ENCODE assay signal across 9 mouse cellular contexts in the genomic region with DNA sequence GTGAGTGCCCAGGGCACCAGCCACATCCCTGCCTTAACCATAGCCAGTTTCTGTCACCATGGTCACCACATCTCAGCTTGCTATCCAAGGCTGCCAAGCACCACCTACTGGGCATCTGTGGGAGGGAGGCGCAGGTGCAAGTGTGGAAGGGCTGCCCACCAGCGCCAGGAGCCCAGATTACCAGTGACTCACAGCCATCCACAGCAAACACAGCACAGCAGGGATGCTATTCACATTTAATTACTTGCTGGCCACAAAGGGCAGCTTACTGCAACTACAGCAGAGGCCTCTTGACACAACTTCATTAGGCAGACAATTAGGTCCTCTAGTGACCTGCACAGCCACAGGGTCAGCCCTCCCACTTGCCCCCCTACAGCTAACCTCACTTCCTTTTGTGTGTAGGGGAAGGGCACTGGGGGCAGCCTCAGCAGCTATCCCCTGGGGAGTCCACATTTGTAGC. TPM values are rescaled to one million over a fixed set of nuclear protein-coding genes. Genes with fewer than 3 reads are reported as not detected.
A peak's percentile ranks its signal among the peaks of the same experiment; 100 is the strongest.
DNase-seq lines count a peak whose midpoint lies in the region; ATAC-seq and TF ChIP-seq lines count a peak whose summit lies in the region.
"Had no signal": no experiment of that assay in that cellular context is flagged by ENCODE, and none has a peak within 500 bp of the region (broad histone marks: within the 10 kb centered on the region; RNA-seq: fewer than 3 reads in every experiment).

No protein-coding gene starts in this region.

- intact Hi-C loops in left cerebral cortex, postnatal 14 days (cut with DNase I), result no loop called here

- 70% methylated on average over 2 of the region's 2 CpGs for WGBS in liver, postnatal 0 days (ENCODE audit: insufficient replicate concordance)
- WGBS in liver, embryonic 11.5 days, result 68% methylated on average over 2 of the region's 2 CpGs

- H3K27ac ChIP-seq in liver, postnatal 0 days (ENCODE audit: low read depth), result no peak overlapping the region
- no peak overlapping the region for H3K27ac ChIP-seq in liver, embryonic 11.5 days (ENCODE audit: low read depth, low read length)
- H3K27ac ChIP-seq: limb, embryonic 15.5 days had no signal

- H3K9me3 ChIP-seq in liver, postnatal 0 days (ENCODE audit: low read length), result no peaks in the 10 kb centered on the region
- no peaks in the 10 kb centered on the region for H3K9me3 ChIP-seq in liver, embryonic 11.5 days (ENCODE audit: control insufficient read depth, low read length)
- H3K9me3 ChIP-seq: limb, embryonic 15.5 days had no signal

- H3K4me3 ChIP-seq in liver, postnatal 0 days (ENCODE audit: low read depth, low read length), result no peak overlapping the region
- no peak overlapping the region for H3K4me3 ChIP-seq in liver, embryonic 11.5 days (ENCODE audit: low read depth, low read length)
- H3K4me3 ChIP-seq: limb, embryonic 15.5 days had no signal

- no peak for TF ChIP-seq EP300 in liver, postnatal 0 days (IDR thresholded peaks at IDR 0.05; ENCODE audit: low read depth)

- no peaks in the 10 kb centered on the region for H3K27me3 ChIP-seq in liver, postnatal 0 days (ENCODE audit: insufficient read depth, low read length)
- no peaks in the 10 kb centered on the region for H3K27me3 ChIP-seq in liver, embryonic 11.5 days (replicated peaks; ENCODE audit: control insufficient read depth, insufficient read depth, low read length)
- H3K27me3 ChIP-seq: limb, embryonic 15.5 days had no signal

- H3K36me3 ChIP-seq in liver, postnatal 0 days (replicated peaks; ENCODE audit: insufficient read depth, low read length), result peaks cover 27% of the 10 kb centered on the region; the same call in 1 of the 2 replicates
- peaks cover 38% of the 10 kb centered on the region for H3K36me3 ChIP-seq in liver, embryonic 11.5 days (ENCODE audit: control insufficient read depth, insufficient read depth, low read length)

- 0 out of 2 replicates have a peak, but pooled peaks cover 8% of the 10 kb centered on the region for H3K4me1 ChIP-seq in liver, postnatal 0 days (ENCODE audit: insufficient read depth)
- H3K4me1 ChIP-seq in liver, embryonic 11.5 days (replicated peaks; ENCODE audit: control insufficient read depth, insufficient read depth, low read length), result peaks cover 6% of the 10 kb centered on the region
- H3K4me1 ChIP-seq: limb, embryonic 15.5 days had no signal

- TF ChIP-seq CTCF in liver, postnatal 0 days (IDR thresholded peaks at IDR 0.05; ENCODE audit: low read depth), result peak; percentile 41; the same call in 1 of the 2 replicates

- no peak overlapping the region for H3K4me2 ChIP-seq in liver, postnatal 0 days (ENCODE audit: low read depth, low read length)
- H3K4me2 ChIP-seq in liver, embryonic 11.5 days, result no peak overlapping the region
- H3K4me2 ChIP-seq: limb, embryonic 15.5 days had no signal

- no peak for ATAC-seq in liver, postnatal 0 days
- ATAC-seq in liver, embryonic 11.5 days (replicated peaks; ENCODE audit: low FRiP score), result no peak

- H3K9ac ChIP-seq in liver, postnatal 0 days (replicated peaks), result no peak overlapping the region
- no peak overlapping the region for H3K9ac ChIP-seq in liver, embryonic 11.5 days (ENCODE audit: low read depth, low read length)
- H3K9ac ChIP-seq: limb, embryonic 15.5 days had no signal

- DNase-seq in liver, postnatal 0 days, result no peak
- no peak for DNase-seq in liver, embryonic 11.5 days (ENCODE audit: low spot score)
- peak; percentile 53 to 71 for DNase-seq in frontal cortex, postnatal 10 days (ENCODE audit: low spot score in 2 of 2)
- DNase-seq in left cerebral cortex, postnatal 14 days (ENCODE audit: low spot score in 2 of 2), result peak; percentile 71 to 92
- DNase-seq in right cerebral cortex, postnatal 14 days, result peak; percentile 64
- no peak for DNase-seq in kidney, adult 18-20 months
- DNase-seq in yolk sac, embryonic 10.5 days (ENCODE audit: low spot score), result no peak
- no peak for DNase-seq in cerebellum, adult 9-11 months

RNA-seq across cellular contexts. Expression of gene Med16, which starts 7.7 kb away (rescaled TPM):
- polyA plus RNA-seq in liver, postnatal 0 days (2015; fragmentation: Nextera tagmentation; extraction: Ambion mirVana), result 13.5 and 14.3 TPM in 2 replicates
- 32.6 and 37.4 TPM in 2 replicates for polyA plus RNA-seq in liver, embryonic 11.5 days (2014; fragmentation: Nextera tagmentation; extraction: Ambion mirVana)
- total RNA-seq in left cerebral cortex, postnatal 14 days (2021), result 10 to 100 TPM; 55.0 to 66.5 TPM

RNA-seq across cellular contexts. Expression of gene Gm26602, which starts 9.7 kb away (rescaled TPM):
- 4.6 TPM in 1 of 2 replicates, not detected in the other for polyA plus RNA-seq in liver, postnatal 0 days (2015; fragmentation: Nextera tagmentation; extraction: Ambion mirVana)
- polyA plus RNA-seq in liver, embryonic 11.5 days (2014; fragmentation: Nextera tagmentation; extraction: Ambion mirVana), result 7.4 TPM in 1 of 2 replicates, not detected in the other
- total RNA-seq in left cerebral cortex, postnatal 14 days (2021), result not detected
- polyA plus RNA-seq: limb, embryonic 15.5 days had no signal

RNA-seq across cellular contexts. Expression of gene Cfd, which starts 10.3 kb away (rescaled TPM):
- not detected in 2 replicates for polyA plus RNA-seq in liver, postnatal 0 days (2015; fragmentation: Nextera tagmentation; extraction: Ambion mirVana)
- polyA plus RNA-seq in liver, embryonic 11.5 days (2014; fragmentation: Nextera tagmentation; extraction: Ambion mirVana), result not detected in 2 replicates
- not detected for total RNA-seq in left cerebral cortex, postnatal 14 days (2021)
- polyA plus RNA-seq: limb, embryonic 15.5 days had no signal

RNA-seq across cellular contexts. Expression of gene Elane, which starts 14.9 kb away (rescaled TPM):
- polyA plus RNA-seq in liver, postnatal 0 days (2015; fragmentation: Nextera tagmentation; extraction: Ambion mirVana), result 180 and 207 TPM in 2 replicates
- 11.1 and 11.8 TPM in 2 replicates for polyA plus RNA-seq in liver, embryonic 11.5 days (2014; fragmentation: Nextera tagmentation; extraction: Ambion mirVana)
- total RNA-seq in left cerebral cortex, postnatal 14 days (2021), result not detected

RNA-seq across cellular contexts. Expression of gene Kiss1r, which starts 15.8 kb away (rescaled TPM):
- polyA plus RNA-seq in liver, postnatal 0 days (2015; fragmentation: Nextera tagmentation; extraction: Ambion mirVana), result 0.18 and 0.34 TPM in 2 replicates
- 0.66 and 0.75 TPM in 2 replicates for polyA plus RNA-seq in liver, embryonic 11.5 days (2014; fragmentation: Nextera tagmentation; extraction: Ambion mirVana)
- total RNA-seq in left cerebral cortex, postnatal 14 days (2021), result 1 to 10 TPM; 5.7 to 7.6 TPM

Comparison
In these comparisons a context has a peak if more than half of its experiments do, and no peak if none do; other contexts are left out.
1. DNase-seq: peak in frontal cortex, postnatal 10 days (2 of 2), left cerebral cortex, postnatal 14 days (2 of 2) and right cerebral cortex, postnatal 14 days (single experiment); none in liver, postnatal 0 days (single experiment), liver, embryonic 11.5 days (single experiment), kidney, adult 18-20 months (single experiment), yolk sac, embryonic 10.5 days (single experiment) and cerebellum, adult 9-11 months (single experiment).